Mouse (Mus musculus) kidney, embryonic 15.5 days (tissue): ENCODE results near the gene Vav3. TPM values are rescaled to one million over a fixed set of nuclear protein-coding genes. Genes with fewer than 3 reads are reported as not detected.

Experiments
- ATAC-seq: fragments of 200-750 bp; cut with Nextera tagmentation; replicated peaks from 2 replicates; pipeline ENCODE4 v1.8.0; 2017; ENCODE audit warnings: moderate TSS enrichment; ENCODE audit not compliant: low FRiP score
- H3K27ac ChIP-seq: fragments of 300-500 bp; sonication (generic); 2 replicates; pipeline ENCODE4 v1.5.1; 2015; ENCODE audit warnings: mild to moderate bottlenecking, inconsistent platforms
- H3K27me3 ChIP-seq: fragments of 300-500 bp; sonication (generic); 2 replicates; pipeline ENCODE4 v1.6.1; 2015; ENCODE audit warnings: inconsistent platforms
- H3K36me3 ChIP-seq: fragments of 300-500 bp; sonication (generic); 2 replicates; pipeline ENCODE4 v1.6.1; 2015; ENCODE audit warnings: inconsistent platforms
- H3K4me1 ChIP-seq: fragments of 300-500 bp; sonication (generic); 2 replicates; pipeline ENCODE4 v1.6.1; 2015; ENCODE audit warnings: inconsistent platforms
- H3K4me2 ChIP-seq: fragments of 300-500 bp; sonication (generic); 2 replicates; pipeline ENCODE4 v1.6.1; 2015; ENCODE audit warnings: moderate library complexity, mild to moderate bottlenecking, inconsistent platforms
- H3K4me3 ChIP-seq: fragments of 300-500 bp; sonication (generic); replicated peaks from 2 replicates; pipeline ENCODE4 v1.5.1; 2015; ENCODE audit warnings: mild to moderate bottlenecking, inconsistent platforms
- H3K9ac ChIP-seq: fragments of 300-500 bp; sonication (generic); 2 replicates; pipeline ENCODE4 v1.6.1; 2015; ENCODE audit warnings: mild to moderate bottlenecking, inconsistent platforms
- H3K9me3 ChIP-seq: fragments of 300-500 bp; sonication (generic); replicated peaks from 2 replicates; pipeline ENCODE4 v1.6.1; 2016; ENCODE audit warnings: inconsistent platforms
- whole genome bisulfite sequencing: fragments of 180-500 bp; shearing (Covaris S2); methylation state at CpG from one replicate; pipeline ENCODE4 v1.1.7; 2015; ENCODE audit warnings: mixed read lengths; 5-methylcytosine and 5-hydroxymethylcytosine counted together
- polyA plus RNA-seq: library from polyadenylated mRNA; unstranded; fragments of >200 nt; fragmentation: Nextera tagmentation; extraction: Ambion mirVana; gene quantifications from 2 replicates; pipeline ENCODE4 v1.2.1, GENCODE M21; 2015

Vav3 gene
- polyA plus RNA-seq, 1 experiment from 2014 or later = 21.1 TPM

DNA sequence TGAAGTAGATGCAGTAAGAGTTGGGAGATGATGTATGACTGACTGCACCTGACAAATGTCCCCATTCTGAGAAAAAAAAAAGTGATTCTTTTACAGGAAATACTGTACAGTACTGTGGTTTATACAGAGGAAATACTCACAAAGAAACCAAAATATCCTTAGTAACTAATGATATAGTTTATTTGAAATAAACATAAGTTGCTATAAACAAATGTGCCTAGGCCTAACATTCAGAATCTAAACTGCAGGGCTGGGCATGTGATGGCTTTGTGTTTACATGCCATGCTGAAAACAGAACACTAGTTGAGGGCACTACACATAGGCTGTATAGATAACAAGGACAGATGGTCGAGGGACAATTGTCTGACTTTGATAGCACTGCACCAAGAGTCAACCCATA, 114.2 kb downstream of the Vav3 start:
- no peak overlapping the region for H3K9ac ChIP-seq
- H3K4me1 ChIP-seq = peaks cover 9% of the 10 kb centered on the region; the same call in 1 of the 2 replicates
- no peaks in the 10 kb centered on the region for H3K36me3 ChIP-seq
- no peak for ATAC-seq
- H3K27ac ChIP-seq = no peak overlapping the region
- no peak overlapping the region for H3K4me3 ChIP-seq
- H3K27me3 ChIP-seq = no peaks in the 10 kb centered on the region
- H3K9me3 ChIP-seq = no peaks in the 10 kb centered on the region
- whole genome bisulfite sequencing = 62% methylated on average over 1 of the region's 1 CpGs
- no peak overlapping the region for H3K4me2 ChIP-seq

GRCm38 (mm10) chr3:109456340-109456739, 115.9 kb downstream of the Vav3 start:
- no peak overlapping the region for H3K9ac ChIP-seq
- H3K4me2 ChIP-seq = no peak overlapping the region
- peaks cover 6% of the 10 kb centered on the region; the same call in 1 of the 2 replicates for H3K4me1 ChIP-seq
- H3K27me3 ChIP-seq = no peaks in the 10 kb centered on the region
- 90% methylated on average over 1 of the region's 1 CpGs for WGBS
- H3K9me3 ChIP-seq = no peaks in the 10 kb centered on the region
- H3K4me3 ChIP-seq = no peak overlapping the region
- no peak for ATAC-seq
- H3K36me3 ChIP-seq = no peaks in the 10 kb centered on the region
- no peak overlapping the region for H3K27ac ChIP-seq

DNA sequence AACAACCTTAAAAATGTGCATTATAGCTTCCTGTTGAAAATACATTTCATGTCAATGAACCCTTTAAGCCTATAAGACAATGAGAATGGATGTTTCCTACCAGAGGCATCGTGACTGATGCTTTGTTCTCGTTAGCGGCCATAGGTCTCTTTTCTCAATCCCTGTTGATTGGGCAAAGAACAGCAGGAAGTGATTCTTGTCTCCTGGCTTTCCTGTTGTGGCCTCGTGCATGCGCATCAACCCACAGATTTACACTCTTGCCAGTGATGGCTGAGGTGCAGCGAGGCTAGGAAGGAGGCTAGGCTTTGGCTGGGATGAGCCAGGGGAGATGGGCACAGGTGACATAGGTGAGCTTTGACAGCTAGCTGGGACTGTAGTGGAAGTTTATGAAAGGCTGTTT, 123.2 kb downstream of the Vav3 start:
- H3K36me3 ChIP-seq = no peaks in the 10 kb centered on the region
- WGBS = 81% methylated on average over 6 of the region's 6 CpGs
- peaks cover 5% of the 10 kb centered on the region; the same call in 1 of the 2 replicates for H3K4me1 ChIP-seq
- H3K9ac ChIP-seq = no peak overlapping the region
- H3K27ac ChIP-seq = no peak overlapping the region
- ATAC-seq = no peak
- H3K27me3 ChIP-seq = no peaks in the 10 kb centered on the region
- no peaks in the 10 kb centered on the region for H3K9me3 ChIP-seq
- H3K4me2 ChIP-seq = no peak overlapping the region
- H3K4me3 ChIP-seq = no peak overlapping the region

GRCm38 (mm10) chr3:109464600-109464999, 124.1 kb downstream of the Vav3 start:
- WGBS = 72% methylated on average over 8 of the region's 8 CpGs
- no peaks in the 10 kb centered on the region for H3K36me3 ChIP-seq

DNA sequence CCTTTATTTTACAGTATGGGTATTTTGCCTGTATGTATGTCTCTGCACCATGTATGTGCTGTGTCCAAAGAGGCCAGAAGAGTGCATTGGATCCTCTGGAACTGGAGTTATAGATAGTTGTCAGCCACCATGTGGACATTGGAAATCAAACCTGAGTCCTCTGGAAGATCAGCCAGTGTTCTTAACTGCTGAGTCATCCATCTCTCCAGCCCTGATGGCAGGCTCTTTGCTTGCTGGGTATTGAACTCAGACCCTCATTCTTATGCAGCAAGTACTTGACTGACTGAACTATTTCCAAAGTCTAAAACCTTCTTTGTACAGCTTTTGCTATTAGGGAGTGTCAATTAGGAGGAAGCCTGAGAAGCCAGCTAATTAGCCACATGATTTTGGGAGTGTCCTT, 126.1 kb downstream of the Vav3 start:
- Histone ChIP-seq H3K4me1 (peaks cover 5% of the 10 kb centered on the region; the same call in 1 of the 2 replicates), H3K27me3 (no peaks in the 10 kb centered on the region), H3K36me3 (no peaks in the 10 kb centered on the region), H3K4me2 (no peak overlapping the region), H3K9ac (no peak overlapping the region), H3K9me3 (no peaks in the 10 kb centered on the region), H3K27ac (no peak overlapping the region), H3K4me3 (no peak overlapping the region)
- no peak for ATAC-seq

More at GRCm38 (mm10) chr3:109464600-109464999, 124.1 kb downstream of the Vav3 start:
- Histone ChIP-seq H3K4me3 (no peak overlapping the region), H3K9ac (no peak overlapping the region), H3K4me2 (no peak overlapping the region), H3K9me3 (no peaks in the 10 kb centered on the region), H3K27me3 (no peaks in the 10 kb centered on the region), H3K4me1 (peaks cover 5% of the 10 kb centered on the region; the same call in 1 of the 2 replicates), H3K27ac (no peak overlapping the region)
- ATAC-seq = no peak

- Histone ChIP-seq H3K4me2 (no peak overlapping the region), H3K9ac (no peak overlapping the region), H3K9me3 (no peaks in the 10 kb centered on the region), H3K36me3 (no peaks in the 10 kb centered on the region), H3K4me3 (no peak overlapping the region), H3K27ac (no peak overlapping the region), H3K27me3 (no peaks in the 10 kb centered on the region), H3K4me1 (peaks cover 5% of the 10 kb centered on the region; the same call in 1 of the 2 replicates)
- WGBS = 59% methylated on average over 4 of the region's 4 CpGs
- ATAC-seq = no peak
Measured at GRCm38 (mm10) chr3:109467288-109467687, 126.8 kb downstream of the Vav3 start.

DNA sequence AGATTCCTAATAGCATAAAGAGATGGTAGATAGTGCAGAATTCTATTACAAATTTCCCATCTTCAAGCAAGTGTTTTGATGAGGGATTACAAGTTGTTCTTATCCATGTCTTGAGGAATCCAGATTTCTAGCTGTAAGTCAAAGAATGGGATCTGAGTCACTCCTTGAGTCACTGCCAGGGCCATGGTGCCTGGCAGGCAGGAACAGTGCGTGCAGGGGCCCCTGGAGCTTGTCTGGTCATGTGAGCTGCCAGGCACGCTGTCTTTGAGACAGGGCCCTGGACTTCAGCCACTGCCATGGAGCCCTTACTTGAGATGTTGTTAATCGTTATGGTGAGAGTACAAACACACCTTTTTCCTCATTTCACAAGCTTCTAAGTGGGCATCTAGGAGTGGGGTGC, 129.0 kb downstream of the Vav3 start:
- no peak overlapping the region for H3K27ac ChIP-seq
- no peaks in the 10 kb centered on the region for H3K36me3 ChIP-seq
- no peak for ATAC-seq
- H3K9me3 ChIP-seq = no peaks in the 10 kb centered on the region
- 80% methylated on average over 3 of the region's 3 CpGs for WGBS
- no peak overlapping the region for H3K4me2 ChIP-seq
- no peak overlapping the region for H3K9ac ChIP-seq
- no peak overlapping the region for H3K4me3 ChIP-seq
- no peaks in the 10 kb centered on the region for H3K27me3 ChIP-seq
- peaks cover 5% of the 10 kb centered on the region; the same call in 1 of the 2 replicates for H3K4me1 ChIP-seq

- no peaks in the 10 kb centered on the region for H3K27me3 ChIP-seq
- 0 out of 2 replicates have a peak, but pooled peaks have one; percentile 52 for ATAC-seq
- H3K4me2 ChIP-seq = no peak overlapping the region
- no peak overlapping the region for H3K4me3 ChIP-seq
- no peaks in the 10 kb centered on the region for H3K9me3 ChIP-seq
- H3K27ac ChIP-seq = no peak overlapping the region
- no peak overlapping the region for H3K9ac ChIP-seq
- WGBS = 55% methylated on average over 1 of the region's 1 CpGs
- peaks cover 5% of the 10 kb centered on the region; the same call in 1 of the 2 replicates for H3K4me1 ChIP-seq
- H3K36me3 ChIP-seq = no peaks in the 10 kb centered on the region
Measured at GRCm38 (mm10) chr3:109470651-109471255, 130.3 kb downstream of the Vav3 start.

DNA sequence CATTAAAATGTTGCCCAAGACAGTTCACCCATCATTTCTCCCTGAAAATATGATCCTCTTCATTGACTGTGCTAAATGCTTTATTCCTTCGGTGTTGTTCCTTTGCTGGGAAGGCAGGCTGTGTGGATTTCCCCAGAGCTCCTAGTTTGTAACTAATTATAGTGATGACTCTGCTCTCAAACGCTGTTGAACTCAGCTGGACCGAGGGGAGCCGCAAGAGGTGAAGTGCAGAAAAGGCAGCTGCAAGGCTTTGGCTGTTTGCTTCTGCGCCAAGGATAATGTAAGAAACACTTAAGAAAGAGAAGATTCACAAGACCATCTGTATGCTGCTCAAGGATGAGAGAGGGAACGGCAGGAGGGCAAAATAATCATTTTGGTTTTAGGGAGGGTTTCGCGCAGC, 136.1 kb downstream of the Vav3 start:
- H3K27ac ChIP-seq = no peak overlapping the region
- WGBS = 62% methylated on average over 8 of the region's 8 CpGs
- no peak for ATAC-seq
- no peak overlapping the region for H3K9ac ChIP-seq
- H3K4me2 ChIP-seq = no peak overlapping the region
- H3K9me3 ChIP-seq = no peaks in the 10 kb centered on the region
- H3K4me1 ChIP-seq = 0 out of 2 replicates have a peak, but pooled peaks cover 4% of the 10 kb centered on the region
- no peaks in the 10 kb centered on the region for H3K36me3 ChIP-seq
- H3K27me3 ChIP-seq = no peaks in the 10 kb centered on the region
- no peak overlapping the region for H3K4me3 ChIP-seq

- H3K27me3 ChIP-seq = no peaks in the 10 kb centered on the region
- no peak overlapping the region for H3K9ac ChIP-seq
- H3K36me3 ChIP-seq = no peaks in the 10 kb centered on the region
- H3K9me3 ChIP-seq = no peaks in the 10 kb centered on the region
- 0 out of 2 replicates have a peak, but pooled peaks cover 4% of the 10 kb centered on the region for H3K4me1 ChIP-seq
- 72% methylated on average over 4 of the region's 4 CpGs for WGBS
- no peak for ATAC-seq
- H3K4me2 ChIP-seq = no peak overlapping the region
- H3K27ac ChIP-seq = no peak overlapping the region
- no peak overlapping the region for H3K4me3 ChIP-seq
Measured at GRCm38 (mm10) chr3:109478297-109478696, 137.8 kb downstream of the Vav3 start.

- Histone ChIP-seq H3K4me2 (no peak overlapping the region), H3K36me3 (no peaks in the 10 kb centered on the region), H3K27ac (no peak overlapping the region), H3K4me3 (no peak overlapping the region), H3K9me3 (no peaks in the 10 kb centered on the region), H3K4me1 (0 out of 2 replicates have a peak, but pooled peaks cover 4% of the 10 kb centered on the region), H3K27me3 (no peaks in the 10 kb centered on the region), H3K9ac (no peak overlapping the region)
- ATAC-seq = no peak
- 57% methylated on average over 2 of the region's 2 CpGs for WGBS
Measured at GRCm38 (mm10) chr3:109480625-109481024, 140.2 kb downstream of the Vav3 start.

- ATAC-seq = no peak
- H3K27me3 ChIP-seq = no peaks in the 10 kb centered on the region
- H3K4me2 ChIP-seq = no peak overlapping the region
- 79% methylated on average over 3 of the region's 3 CpGs for WGBS
- no peak overlapping the region for H3K27ac ChIP-seq
- H3K9me3 ChIP-seq = no peaks in the 10 kb centered on the region
- H3K36me3 ChIP-seq = no peaks in the 10 kb centered on the region
- no peak overlapping the region for H3K9ac ChIP-seq
- H3K4me3 ChIP-seq = no peak overlapping the region
- no peaks in the 10 kb centered on the region for H3K4me1 ChIP-seq
Measured at GRCm38 (mm10) chr3:109486786-109487185, 146.3 kb downstream of the Vav3 start.

GRCm38 (mm10) chr3:109487823-109488222, 147.4 kb downstream of the Vav3 start:
- Histone ChIP-seq H3K4me1 (no peaks in the 10 kb centered on the region), H3K4me3 (no peak overlapping the region), H3K36me3 (no peaks in the 10 kb centered on the region), H3K9me3 (no peaks in the 10 kb centered on the region), H3K27ac (no peak overlapping the region), H3K27me3 (no peaks in the 10 kb centered on the region), H3K4me2 (no peak overlapping the region), H3K9ac (no peak overlapping the region)
- 92% methylated on average over 4 of the region's 4 CpGs for WGBS
- ATAC-seq = no peak
